Mouse (Mus musculus): ENCODE results near the gene Slc5a3. TPM values are rescaled to one million over a fixed set of nuclear protein-coding genes. Genes with fewer than 3 reads are reported as not detected.
A peak's percentile ranks its signal among the peaks of the same experiment; 100 is the strongest.
"Not testable (repeated sequence)": the region's sequence is repeated elsewhere in the genome, so short reads cannot be mapped to it uniquely, and the experiment has no call there.

Slc5a3 gene
- polyA plus RNA-seq, 1 experiment from 2014 or later: 7.0 TPM

DNA sequence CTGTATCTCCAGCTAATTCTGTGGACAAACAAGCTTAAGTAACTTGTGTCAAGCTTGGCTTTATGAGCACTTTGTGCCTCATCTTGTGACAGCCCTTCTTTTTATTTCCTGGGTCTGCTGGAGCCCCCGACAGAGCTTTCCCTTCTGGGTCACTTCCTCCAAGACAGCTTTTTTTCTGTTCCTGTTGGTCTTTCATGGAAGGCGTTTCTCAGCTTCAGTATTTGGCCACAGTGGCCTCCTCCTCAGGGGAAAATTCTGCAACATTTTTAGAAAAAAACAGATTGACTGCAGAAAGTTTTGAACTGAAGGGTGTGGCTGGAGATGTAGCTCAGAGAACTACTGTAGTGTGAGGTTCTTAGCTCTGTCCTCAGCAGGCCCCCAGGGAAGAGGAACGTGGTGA lies 31.1 kb downstream of the Slc5a3 start:
- no peaks in the 10 kb centered on the region for H3K27me3 ChIP-seq (ENCODE audit: insufficient read depth, poor library complexity, severe bottlenecking)
- no peak overlapping the region for H3K4me3 ChIP-seq
- no peaks in the 10 kb centered on the region for H3K9me3 ChIP-seq
- H3K4me1 ChIP-seq: no peaks in the 10 kb centered on the region
- H3K27ac ChIP-seq: no peak overlapping the region
- no peak for DNase-seq (ENCODE audit: low spot score)
- WGBS: 80% methylated on average over 3 of the region's 3 CpGs
- no peaks in the 10 kb centered on the region for H3K36me3 ChIP-seq

DNA sequence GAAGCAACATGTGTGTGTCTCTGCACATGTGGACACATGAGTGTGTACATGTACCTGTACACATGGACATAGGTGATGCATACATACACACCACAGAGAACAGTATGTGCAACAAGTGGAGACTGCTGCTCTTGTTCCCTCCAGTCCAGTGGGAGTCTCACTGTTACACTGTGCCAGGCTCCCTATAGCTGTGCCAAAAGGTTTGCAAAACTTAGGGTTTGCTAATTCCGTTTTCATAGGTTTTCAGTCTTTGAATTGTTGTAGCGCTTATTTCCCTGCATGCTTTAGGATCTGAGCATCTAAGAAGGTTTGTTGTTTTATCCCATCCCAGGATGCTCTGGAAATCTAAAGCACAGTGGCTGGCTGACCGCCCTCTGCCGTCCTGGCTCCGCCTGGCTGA lies 33.8 kb downstream of the Slc5a3 start:
- Histone ChIP-seq H3K4me3 (no peak overlapping the region), H3K9me3 (no peaks in the 10 kb centered on the region), H3K27me3 (ENCODE audit: insufficient read depth, poor library complexity, severe bottlenecking) (no peaks in the 10 kb centered on the region), H3K36me3 (0 out of 2 replicates have a peak, but pooled peaks cover 3% of the 10 kb centered on the region), H3K4me1 (no peaks in the 10 kb centered on the region), H3K27ac (no peak overlapping the region)
- 79% methylated on average over 5 of the region's 5 CpGs for WGBS
- no peak for DNase-seq (ENCODE audit: low spot score)

DNA sequence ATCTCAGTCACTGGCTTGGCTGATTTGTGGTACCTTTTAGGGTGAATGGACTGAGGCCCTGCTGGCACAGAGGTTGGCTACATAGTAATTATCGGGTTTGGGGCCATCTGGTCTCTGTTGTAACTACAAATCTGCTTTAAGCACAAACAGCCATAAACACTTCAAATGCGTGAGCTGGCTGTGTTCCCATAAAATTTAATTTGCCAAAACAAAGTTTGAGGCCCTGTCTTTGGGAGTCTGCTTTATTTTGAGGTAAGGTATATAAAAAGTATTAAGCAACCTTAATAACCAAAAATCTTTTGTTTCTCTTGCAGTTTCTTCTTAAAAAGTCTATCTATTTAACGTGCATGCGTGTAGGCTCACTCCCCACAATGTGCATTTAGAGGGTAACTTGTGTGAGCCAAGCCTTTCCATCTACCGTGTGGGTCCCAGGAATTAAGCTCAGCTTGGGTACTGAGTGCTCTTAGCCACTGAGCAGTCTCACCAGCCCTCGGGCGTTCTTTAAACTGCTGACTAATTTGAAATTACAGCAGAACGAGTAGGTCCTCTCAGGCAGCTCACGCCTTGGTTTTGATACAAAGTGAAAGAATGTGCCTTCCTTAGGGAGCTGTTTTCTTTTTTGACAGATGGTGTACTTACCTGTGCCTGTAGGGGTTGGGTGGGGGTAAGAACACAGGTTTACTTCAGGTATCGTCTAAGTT lies 40.4 kb downstream of the Slc5a3 start:
- no peak overlapping the region for H3K27ac ChIP-seq
- DNase-seq (ENCODE audit: low spot score): no peak
- 86% methylated on average over 10 of the region's 10 CpGs for WGBS
- no peaks in the 10 kb centered on the region for H3K9me3 ChIP-seq
- H3K4me3 ChIP-seq: no peak overlapping the region
- H3K36me3 ChIP-seq: peaks cover 18% of the 10 kb centered on the region
- peaks cover 13% of the 10 kb centered on the region for H3K4me1 ChIP-seq
- H3K27me3 ChIP-seq (ENCODE audit: insufficient read depth, poor library complexity, severe bottlenecking): no peaks in the 10 kb centered on the region

DNA sequence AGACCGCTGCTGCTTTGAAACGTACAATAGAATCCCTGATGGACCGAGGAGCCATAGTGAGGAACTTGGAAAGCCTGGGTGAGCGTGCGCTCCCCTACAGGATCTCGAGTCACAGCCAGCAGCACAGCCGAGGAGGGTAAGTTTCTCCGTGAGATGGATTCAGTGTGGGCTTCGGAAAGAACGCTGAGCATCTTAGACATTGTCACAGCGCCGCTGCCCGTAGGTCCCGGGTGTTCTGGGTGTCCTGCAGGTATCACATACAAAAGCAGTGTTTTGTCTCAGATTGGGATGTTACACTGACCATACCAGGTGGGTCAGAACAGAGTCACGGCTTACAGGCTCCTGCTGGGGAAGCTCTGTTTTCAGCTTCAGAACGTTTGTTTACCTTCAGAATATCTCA lies 41.5 kb downstream of the Slc5a3 start:
- no peak for DNase-seq (ENCODE audit: low spot score)

DNA sequence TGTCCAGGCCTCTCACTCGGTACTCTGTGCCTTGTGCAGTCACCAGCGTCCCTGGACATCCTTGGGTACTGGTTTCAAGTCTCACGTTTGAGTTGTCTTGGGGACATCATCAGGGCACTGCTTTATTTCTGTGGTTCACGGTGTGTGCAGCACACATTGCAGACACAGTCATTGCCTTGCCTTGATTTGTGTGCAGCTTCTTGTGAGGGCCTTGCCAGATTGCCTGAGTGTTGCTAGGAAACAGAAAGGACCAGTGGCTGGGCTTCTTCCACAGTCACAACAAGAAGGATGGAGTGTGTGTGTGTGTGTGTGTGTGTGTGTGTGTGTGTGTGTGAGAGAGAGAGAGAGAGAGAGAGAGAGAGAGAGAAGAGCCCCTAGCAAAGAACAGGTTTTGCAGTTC lies 42.0 kb downstream of the Slc5a3 start:
- 90% methylated on average over 4 of the region's 4 CpGs for WGBS
- Histone ChIP-seq H3K4me3 (no peak overlapping the region), H3K27ac (no peak overlapping the region), H3K36me3 (peaks cover 18% of the 10 kb centered on the region), H3K9me3 (no peaks in the 10 kb centered on the region), H3K27me3 (ENCODE audit: insufficient read depth, poor library complexity, severe bottlenecking) (no peaks in the 10 kb centered on the region), H3K4me1 (peaks cover 27% of the 10 kb centered on the region)
- DNase-seq (ENCODE audit: low spot score): no peak

More for the DNA sequence above, 41.5 kb downstream of the Slc5a3 start:
- peaks cover 23% of the 10 kb centered on the region for H3K4me1 ChIP-seq
- H3K4me3 ChIP-seq: no peak overlapping the region
- peaks cover 18% of the 10 kb centered on the region for H3K36me3 ChIP-seq
- H3K9me3 ChIP-seq: no peaks in the 10 kb centered on the region
- 82% methylated on average over 16 of the region's 16 CpGs for WGBS
- no peak overlapping the region for H3K27ac ChIP-seq
- H3K27me3 ChIP-seq (ENCODE audit: insufficient read depth, poor library complexity, severe bottlenecking): no peaks in the 10 kb centered on the region

DNA sequence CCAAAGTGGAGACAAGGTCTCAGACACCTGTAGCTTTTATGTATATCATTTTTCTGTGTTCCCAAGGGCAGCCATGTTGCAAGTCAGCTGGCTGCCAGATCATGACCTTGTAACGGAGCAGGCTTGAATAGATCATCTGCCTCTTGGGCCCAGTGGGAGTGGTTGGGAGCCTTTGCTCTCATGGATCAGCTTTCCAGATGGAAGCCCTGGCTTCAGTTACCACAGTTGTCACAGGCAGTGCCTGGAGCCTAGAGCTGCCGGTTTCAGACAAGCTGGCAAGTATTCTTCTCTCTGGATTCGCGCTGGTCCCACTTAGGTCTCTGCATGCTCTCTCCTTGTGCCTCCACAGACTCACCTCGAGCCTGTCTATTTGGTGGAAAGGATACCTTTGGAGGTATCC lies 44.0 kb downstream of the Slc5a3 start:
- Histone ChIP-seq H3K9me3 (no peaks in the 10 kb centered on the region), H3K4me3 (no peak overlapping the region), H3K27me3 (ENCODE audit: insufficient read depth, poor library complexity, severe bottlenecking) (no peaks in the 10 kb centered on the region), H3K36me3 (peaks cover 19% of the 10 kb centered on the region), H3K27ac (0 out of 2 replicates have a peak overlapping the region, but pooled peaks have one; percentile 16), H3K4me1 (peaks cover 33% of the 10 kb centered on the region)
- DNase-seq (ENCODE audit: low spot score): peak; percentile 70
- 82% methylated on average over 5 of the region's 5 CpGs for WGBS

DNA sequence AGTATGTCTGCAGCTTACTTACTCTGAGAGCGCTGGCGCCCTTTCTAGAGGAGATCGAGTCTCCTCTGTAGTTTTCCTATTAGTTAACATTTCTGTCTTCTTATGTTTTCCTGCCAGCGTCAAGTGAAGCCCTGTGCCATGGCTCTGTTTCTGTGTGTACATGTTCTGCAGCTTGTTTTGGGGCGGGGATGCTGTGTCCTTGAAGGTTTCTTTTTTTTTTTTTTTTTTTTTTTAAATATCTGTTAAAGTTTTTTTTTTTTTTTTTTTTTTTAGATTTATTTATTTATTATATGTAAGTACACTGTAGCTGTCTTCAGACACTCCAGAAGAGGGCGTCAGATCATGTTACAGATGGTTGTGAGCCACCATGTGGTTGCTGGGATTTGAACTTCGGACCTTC lies 44.8 kb downstream of the Slc5a3 start:
- WGBS: 93% methylated on average over 6 of the region's 7 CpGs
- not testable (repeated sequence) for DNase-seq (ENCODE audit: low spot score)

DNA sequence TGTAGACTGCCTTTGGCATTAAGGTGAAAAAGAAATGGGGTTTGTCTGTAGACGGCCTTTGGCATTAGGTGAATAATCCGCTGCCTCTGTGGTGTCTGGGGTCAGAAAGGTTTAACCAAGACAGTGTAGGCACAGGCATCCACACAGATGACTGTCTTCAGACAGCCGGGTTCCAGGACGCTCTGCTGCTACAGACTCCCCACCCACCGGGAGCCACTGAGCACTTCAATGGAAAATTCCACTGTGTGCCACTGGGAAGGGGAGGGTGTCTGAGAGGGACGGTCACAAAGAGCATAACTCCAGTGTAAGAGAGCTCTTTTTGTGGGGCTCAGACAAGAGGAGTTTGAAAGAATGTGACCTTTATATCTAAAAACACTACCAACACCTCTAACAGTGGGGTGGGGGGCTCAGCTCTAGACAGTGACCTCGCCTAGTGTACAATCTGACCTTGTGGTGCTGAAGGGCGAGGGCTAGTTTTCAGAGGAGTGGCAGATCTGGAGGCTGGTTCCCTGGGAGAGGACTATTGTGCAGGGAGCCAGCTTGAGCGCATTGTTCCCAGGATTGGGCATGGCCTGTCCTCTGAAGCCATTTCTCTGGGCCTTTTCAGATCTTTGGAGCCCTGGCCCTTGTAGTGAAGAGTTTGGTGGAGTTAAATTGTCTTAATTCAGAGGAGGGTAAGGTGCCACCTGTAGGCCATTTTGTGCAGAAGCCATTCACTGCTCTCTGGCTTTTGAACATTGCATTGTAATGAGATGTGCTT lies 45.6 kb downstream of the Slc5a3 start:
- peak; percentile 86 for DNase-seq (ENCODE audit: low spot score)
- WGBS: 29% methylated on average over 9 of the region's 9 CpGs
- no peak overlapping the region for H3K4me3 ChIP-seq
- peak overlapping the region; percentile 84 for H3K27ac ChIP-seq
- H3K27me3 ChIP-seq (ENCODE audit: insufficient read depth, poor library complexity, severe bottlenecking): no peaks in the 10 kb centered on the region
- peaks cover 33% of the 10 kb centered on the region for H3K4me1 ChIP-seq
- H3K36me3 ChIP-seq: peaks cover 21% of the 10 kb centered on the region
- H3K9me3 ChIP-seq: no peaks in the 10 kb centered on the region

More for the DNA sequence above, 44.8 kb downstream of the Slc5a3 start:
- H3K27ac ChIP-seq; H3K9me3 ChIP-seq; H3K27me3 ChIP-seq (ENCODE audit: insufficient read depth, poor library complexity, severe bottlenecking); H3K4me3 ChIP-seq: not testable (repeated sequence)
- Histone ChIP-seq H3K36me3 (peaks cover 21% of the 10 kb centered on the region), H3K4me1 (peaks cover 33% of the 10 kb centered on the region)

DNA sequence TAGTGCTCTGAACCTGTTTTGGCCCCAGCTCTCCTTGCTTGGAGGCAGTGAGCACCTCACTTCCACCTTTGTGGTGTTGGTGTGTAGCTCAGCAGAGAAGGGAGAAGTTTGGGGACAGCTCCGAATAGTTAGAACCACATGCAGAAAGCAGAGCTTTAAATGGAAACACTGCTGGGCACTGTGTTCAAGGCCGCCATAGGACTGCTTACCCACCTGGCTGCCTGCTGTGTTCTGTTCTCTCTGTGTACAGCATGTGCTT lies 46.1 kb downstream of the Slc5a3 start:
- peak; percentile 70 for DNase-seq (ENCODE audit: low spot score)
- H3K36me3 ChIP-seq: peaks cover 21% of the 10 kb centered on the region
- WGBS: 88% methylated on average over 2 of the region's 2 CpGs
- no peak overlapping the region for H3K4me3 ChIP-seq
- H3K27ac ChIP-seq: peak overlapping the region; percentile 84
- H3K4me1 ChIP-seq: peaks cover 33% of the 10 kb centered on the region
- H3K27me3 ChIP-seq (ENCODE audit: insufficient read depth, poor library complexity, severe bottlenecking): no peaks in the 10 kb centered on the region
- H3K9me3 ChIP-seq: no peaks in the 10 kb centered on the region

DNA sequence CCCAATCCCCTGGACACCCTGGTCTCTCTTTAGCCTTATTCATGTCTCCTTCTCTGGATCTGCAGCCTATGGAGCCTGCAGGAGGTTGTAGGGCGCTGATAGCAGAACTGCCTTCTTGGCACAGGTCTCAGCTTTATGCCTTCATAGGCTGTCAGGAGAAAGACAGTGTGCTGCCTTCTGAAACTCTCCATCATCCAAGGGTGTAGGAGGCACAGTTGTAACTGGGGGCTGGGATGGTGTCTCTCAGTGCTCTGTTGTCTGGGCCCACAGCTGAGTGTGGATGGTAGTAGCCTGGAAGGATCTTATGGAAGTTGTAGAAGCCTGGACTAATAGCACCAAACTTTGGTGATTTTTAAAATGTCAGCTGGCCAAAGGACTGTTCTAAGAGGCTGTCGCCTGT lies 46.8 kb downstream of the Slc5a3 start:
- 91% methylated on average over 2 of the region's 2 CpGs for WGBS
- 0 out of 2 replicates have a peak overlapping the region, but pooled peaks have one; percentile 4 for H3K27ac ChIP-seq

DNA sequence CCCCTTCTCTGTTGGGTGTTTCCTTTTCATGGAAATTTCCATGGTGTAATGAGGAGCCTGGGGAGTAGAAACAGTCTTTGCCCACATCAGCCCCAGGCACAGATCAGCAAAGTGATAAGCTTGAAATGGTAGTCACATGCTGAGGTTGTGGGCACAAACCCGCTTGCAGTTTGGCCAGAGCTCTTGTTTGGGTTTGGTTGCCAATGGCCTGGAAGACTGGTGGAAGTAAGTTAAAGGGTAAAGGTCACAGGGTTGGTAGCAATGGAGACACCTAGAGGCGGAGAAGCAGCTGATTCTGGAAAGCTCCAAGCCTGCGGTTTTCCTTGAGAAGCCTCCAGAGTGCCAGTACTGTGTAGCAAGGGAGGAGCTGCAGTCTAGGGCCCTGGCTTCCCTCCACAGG lies 47.5 kb downstream of the Slc5a3 start:
- 69% methylated on average over 3 of the region's 3 CpGs for WGBS
- Histone ChIP-seq H3K4me1 (peaks cover 37% of the 10 kb centered on the region), H3K36me3 (peaks cover 12% of the 10 kb centered on the region), H3K27me3 (ENCODE audit: insufficient read depth, poor library complexity, severe bottlenecking) (no peaks in the 10 kb centered on the region), H3K27ac (no peak overlapping the region), H3K4me3 (no peak overlapping the region), H3K9me3 (no peaks in the 10 kb centered on the region)
- no peak for DNase-seq (ENCODE audit: low spot score)

More for the DNA sequence above, 46.8 kb downstream of the Slc5a3 start:
- Histone ChIP-seq H3K4me1 (peaks cover 33% of the 10 kb centered on the region), H3K27me3 (ENCODE audit: insufficient read depth, poor library complexity, severe bottlenecking) (no peaks in the 10 kb centered on the region), H3K4me3 (no peak overlapping the region), H3K9me3 (no peaks in the 10 kb centered on the region), H3K36me3 (peaks cover 15% of the 10 kb centered on the region)
- DNase-seq (ENCODE audit: low spot score): no peak

DNA sequence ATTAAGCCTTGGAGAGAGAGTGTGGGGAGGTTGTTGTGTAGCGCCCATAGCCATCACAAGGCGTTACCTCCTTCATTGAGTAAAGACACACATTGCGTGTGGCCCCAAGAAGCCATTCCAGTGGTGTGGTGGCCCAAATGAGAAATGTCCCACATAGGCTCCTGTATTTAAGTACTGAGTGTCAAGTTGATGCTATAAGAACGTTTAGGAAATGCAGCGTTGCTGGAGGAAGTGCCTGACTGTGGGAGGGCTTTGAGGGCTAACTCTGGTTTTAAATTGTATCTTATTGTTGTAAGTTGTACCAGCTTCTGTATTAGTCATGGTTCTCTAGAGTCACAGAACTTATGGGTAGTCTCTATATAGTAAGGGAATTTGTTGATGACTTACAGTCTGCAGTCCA lies 49.2 kb downstream of the Slc5a3 start:
- Histone ChIP-seq H3K4me3 (no peak overlapping the region), H3K36me3 (peaks cover 14% of the 10 kb centered on the region; the same call in 1 of the 2 replicates), H3K4me1 (peaks cover 33% of the 10 kb centered on the region), H3K9me3 (no peaks in the 10 kb centered on the region), H3K27ac (no peak overlapping the region), H3K27me3 (ENCODE audit: insufficient read depth, poor library complexity, severe bottlenecking) (no peaks in the 10 kb centered on the region)
- DNase-seq (ENCODE audit: low spot score): no peak
- 95% methylated on average over 5 of the region's 5 CpGs for WGBS

DNA sequence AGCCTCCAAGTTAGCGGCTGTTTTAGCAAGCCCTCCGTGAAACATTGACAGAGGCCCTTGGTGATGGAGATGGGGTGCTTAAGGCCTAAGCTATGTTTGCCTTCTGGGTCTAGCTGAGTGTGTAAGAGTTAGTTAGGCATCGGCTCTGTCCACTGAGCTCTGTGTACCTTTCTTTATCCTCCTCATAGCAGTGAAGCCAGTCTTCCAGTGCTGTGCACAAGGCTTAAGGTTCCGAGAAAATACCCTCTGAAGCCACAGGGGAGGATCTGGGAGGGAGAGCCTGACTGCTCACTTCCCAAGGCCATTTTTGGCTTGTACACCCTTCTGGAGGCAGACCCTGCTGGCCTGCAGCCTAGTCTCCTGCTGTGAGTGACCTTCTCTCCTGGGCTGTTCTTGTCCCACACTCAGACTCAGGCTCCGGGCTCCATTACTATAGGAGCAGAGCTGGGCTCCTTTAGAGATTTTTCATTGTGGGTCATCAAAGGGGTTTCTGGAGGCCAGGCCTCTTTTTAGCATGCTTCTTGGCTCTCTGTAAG lies 56.7 kb downstream of the Slc5a3 start:
- no peak overlapping the region for H3K4me3 ChIP-seq
- H3K27me3 ChIP-seq (ENCODE audit: insufficient read depth, poor library complexity, severe bottlenecking): no peaks in the 10 kb centered on the region
- H3K36me3 ChIP-seq: peaks cover 17% of the 10 kb centered on the region
- no peak overlapping the region for H3K27ac ChIP-seq
- DNase-seq (ENCODE audit: low spot score): no peak
- no peaks in the 10 kb centered on the region for H3K9me3 ChIP-seq
- peaks cover 53% of the 10 kb centered on the region for H3K4me1 ChIP-seq
- 76% methylated on average over 5 of the region's 5 CpGs for WGBS
